Mouse (Mus musculus) stomach, postnatal 0 days (tissue): Measurements from ENCODE around the gene Hoxd4.

Experiments
- CTCF ChIP-seq: IDR thresholded peaks from 2 replicates; pipeline ENCODE4 v1.5.1; 2016; ENCODE audit warnings: antibody characterized with exemption, low read depth, mild to moderate bottlenecking, moderate library complexity
- EP300 ChIP-seq: optimal IDR thresholded peaks from 2 replicates; pipeline ENCODE3; 2016; ENCODE audit warnings: antibody characterized with exemption

DNA sequence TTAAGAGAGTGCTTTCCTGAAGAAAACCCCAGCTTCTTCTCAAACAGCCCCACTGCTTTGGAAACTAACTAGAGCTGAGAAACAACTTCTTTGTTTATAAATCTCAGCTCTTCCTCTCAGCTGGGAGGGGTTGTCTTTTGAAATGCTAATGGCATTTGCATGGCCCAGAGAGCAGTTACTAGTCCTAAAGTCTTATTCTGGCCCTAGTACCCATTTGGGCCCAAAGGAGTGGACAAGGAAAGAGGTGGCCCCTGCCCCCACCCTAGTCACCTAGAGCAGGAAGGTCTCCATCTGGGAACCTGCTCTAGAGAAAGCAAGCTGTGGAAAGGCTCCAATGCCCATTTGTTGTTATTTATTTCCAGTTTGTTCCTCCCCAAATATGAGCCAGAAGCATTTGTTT, 19.3 kb downstream of the Hoxd4 start:
- TF ChIP-seq CTCF (no peak), EP300 (no peak)
